Comparison of ENCODE assay signal across 13 mouse cellular contexts in genomic region chr13:53310442-53310841, GRCm38 (mm10). TPM values are rescaled to one million over a fixed set of nuclear protein-coding genes. Genes with fewer than 3 reads are reported as not detected.
DNase-seq lines count a peak whose midpoint lies in the region; ATAC-seq lines count a peak whose summit lies in the region.
"Had no signal": no experiment of that assay in that cellular context is flagged by ENCODE, and none has a peak within 500 bp of the region (broad histone marks: within the 10 kb centered on the region; RNA-seq: fewer than 3 reads in every experiment).

No protein-coding gene starts in this region.

- 59% methylated on average over 5 of the region's 5 CpGs for WGBS in kidney, embryonic 14.5 days
- WGBS in neural tube, embryonic 13.5 days, result 75% methylated on average over 5 of the region's 5 CpGs
- WGBS in intestine, embryonic 15.5 days, result 69% methylated on average over 5 of the region's 5 CpGs
- WGBS in stomach, embryonic 15.5 days, result 79% methylated on average over 5 of the region's 5 CpGs

- H3K4me2 ChIP-seq in kidney, embryonic 14.5 days (replicated peaks; ENCODE audit: low read depth, low read length), result no peak overlapping the region
- no peak overlapping the region for H3K4me2 ChIP-seq in neural tube, embryonic 13.5 days
- H3K4me2 ChIP-seq in intestine, embryonic 15.5 days (replicated peaks), result peak overlapping the region; percentile 50; the same call in 1 of the 2 replicates
- no peak overlapping the region for H3K4me2 ChIP-seq in stomach, embryonic 15.5 days

- no peaks in the 10 kb centered on the region for H3K27me3 ChIP-seq in kidney, embryonic 14.5 days (ENCODE audit: control insufficient read depth, insufficient read depth, low read length)
- no peaks in the 10 kb centered on the region for H3K27me3 ChIP-seq in neural tube, embryonic 13.5 days
- no peaks in the 10 kb centered on the region for H3K27me3 ChIP-seq in intestine, embryonic 15.5 days (replicated peaks)
- H3K27me3 ChIP-seq in stomach, embryonic 15.5 days (replicated peaks), result no peaks in the 10 kb centered on the region

- DNase-seq in kidney, postnatal 36 days, result no peak
- no peak for DNase-seq in neural tube, embryonic 10.5 days (ENCODE audit: extremely low spot score, low spot score)
- DNase-seq in spleen, postnatal 4 days (ENCODE audit: low spot score in 2 of 2), result no peak

- H3K4me3 ChIP-seq in kidney, embryonic 14.5 days (ENCODE audit: low read length), result no peak overlapping the region
- H3K4me3 ChIP-seq in neural tube, embryonic 13.5 days, result no peak overlapping the region
- no peak overlapping the region for H3K4me3 ChIP-seq in intestine, embryonic 15.5 days (replicated peaks)
- no peak overlapping the region for H3K4me3 ChIP-seq in stomach, embryonic 15.5 days (replicated peaks)
- H3K4me3 ChIP-seq: erythroblast, embryonic 14.5 days; liver, embryonic 15.5 days had no signal

- no peaks in the 10 kb centered on the region for H3K9me3 ChIP-seq in kidney, embryonic 14.5 days (ENCODE audit: control insufficient read depth, low read length)
- no peaks in the 10 kb centered on the region for H3K9me3 ChIP-seq in neural tube, embryonic 13.5 days
- no peaks in the 10 kb centered on the region for H3K9me3 ChIP-seq in intestine, embryonic 15.5 days
- no peaks in the 10 kb centered on the region for H3K9me3 ChIP-seq in stomach, embryonic 15.5 days
- H3K9me3 ChIP-seq: liver, embryonic 15.5 days had no signal

- H3K4me1 ChIP-seq in kidney, embryonic 14.5 days (ENCODE audit: control insufficient read depth, insufficient read depth, low read length), result peaks cover 12% of the 10 kb centered on the region
- peaks cover 20% of the 10 kb centered on the region for H3K4me1 ChIP-seq in neural tube, embryonic 13.5 days (replicated peaks)
- H3K4me1 ChIP-seq in intestine, embryonic 15.5 days (replicated peaks), result peaks cover 17% of the 10 kb centered on the region
- H3K4me1 ChIP-seq in stomach, embryonic 15.5 days, result peaks cover 8% of the 10 kb centered on the region
- H3K4me1 ChIP-seq: liver, embryonic 15.5 days had no signal

- peak overlapping the region; percentile 52; the same call in 1 of the 2 replicates for H3K27ac ChIP-seq in kidney, embryonic 14.5 days (ENCODE audit: low read depth, low read length)
- peak overlapping the region; percentile 73 for H3K27ac ChIP-seq in neural tube, embryonic 13.5 days (replicated peaks)
- H3K27ac ChIP-seq in intestine, embryonic 15.5 days, result 0 out of 2 replicates have a peak overlapping the region, but pooled peaks have one; percentile 84
- peak overlapping the region; percentile 80; the same call in 1 of the 2 replicates for H3K27ac ChIP-seq in stomach, embryonic 15.5 days
- H3K27ac ChIP-seq: layer of hippocampus, adult 2 months; liver, embryonic 15.5 days had no signal

- no peak overlapping the region for H3K9ac ChIP-seq in kidney, embryonic 14.5 days (ENCODE audit: low read depth, low read length)
- no peak overlapping the region for H3K9ac ChIP-seq in neural tube, embryonic 13.5 days
- no peak overlapping the region for H3K9ac ChIP-seq in intestine, embryonic 15.5 days
- no peak overlapping the region for H3K9ac ChIP-seq in stomach, embryonic 15.5 days
- H3K9ac ChIP-seq: liver, embryonic 15.5 days had no signal

- H3K36me3 ChIP-seq in kidney, embryonic 14.5 days (ENCODE audit: control insufficient read depth, insufficient read depth, low read length), result no peaks in the 10 kb centered on the region
- no peaks in the 10 kb centered on the region for H3K36me3 ChIP-seq in neural tube, embryonic 13.5 days
- no peaks in the 10 kb centered on the region for H3K36me3 ChIP-seq in intestine, embryonic 15.5 days
- no peaks in the 10 kb centered on the region for H3K36me3 ChIP-seq in stomach, embryonic 15.5 days
- H3K36me3 ChIP-seq: liver, embryonic 15.5 days had no signal

- no peak for ATAC-seq in kidney, embryonic 14.5 days (ENCODE audit: low FRiP score, low TSS enrichment)
- no peak for ATAC-seq in neural tube, embryonic 13.5 days (ENCODE audit: low read depth)
- no peak for ATAC-seq in intestine, embryonic 15.5 days
- no peak for ATAC-seq in stomach, embryonic 15.5 days (ENCODE audit: insufficient read depth, low FRiP score, low read depth)
- no peak for ATAC-seq in erythroblast, adult 5-6 weeks (replicated peaks; ENCODE audit: low FRiP score, poor library complexity, severe bottlenecking)
- ATAC-seq: activated CD4-positive, CD25-positive, alpha-beta regulatory T cell, adult 4 months had no signal

RNA-seq across cellular contexts. Expression of gene Ror2, which starts 24.5 kb away (rescaled TPM):
- polyA plus RNA-seq in kidney, embryonic 14.5 days (2014; fragmentation: Nextera tagmentation; extraction: Ambion mirVana), result 6.8 and 7.3 TPM in 2 replicates
- 5.3 and 5.4 TPM in 2 replicates for polyA plus RNA-seq in neural tube, embryonic 13.5 days (2015; fragmentation: Nextera tagmentation; extraction: Ambion mirVana)
- polyA plus RNA-seq in intestine, embryonic 15.5 days (2015; fragmentation: Nextera tagmentation; extraction: Ambion mirVana), result 18.8 and 19.3 TPM in 2 replicates
- 17.4 and 20.9 TPM in 2 replicates for polyA plus RNA-seq in stomach, embryonic 15.5 days (2015; fragmentation: Nextera tagmentation; extraction: Ambion mirVana)
- not detected in 2 replicates for total RNA-seq in erythroblast, adult 5-6 weeks (2015; ENCODE audit: low replicate concordance)
- total RNA-seq in erythroblast, adult 5-6 weeks (2017; ENCODE audit: low replicate concordance), result not detected in 2 replicates
- total RNA-seq: megakaryocyte progenitor cell, adult 5-6 weeks had no signal
- polyA plus RNA-seq: activated CD4-positive, CD25-positive, alpha-beta regulatory T cell, adult 4 months; erythroblast, embryonic 14.5 days had no signal
